Mouse (Mus musculus) liver, adult 2 months (tissue): ENCODE measurements around the gene Myh8. TPM values are rescaled to one million over a fixed set of nuclear protein-coding genes. Genes with fewer than 3 reads are reported as not detected.

ENCODE experiments used
- DNase-seq: peaks from one replicate; pipeline ENCODE4 v3.0.0-alpha.2; 2011; ENCODE audit warnings: low read depth, low spot score; ENCODE audit errors: extremely low read depth
- H3K27ac ChIP-seq: fragments of 200-500 bp; replicated peaks from 2 replicates; pipeline ENCODE4 v1.5.1; 2012; ENCODE audit warnings: low read depth, mild to moderate bottlenecking, control low read depth, inconsistent platforms, low read length; ENCODE audit not compliant: insufficient read depth
- H3K27me3 ChIP-seq: fragments of 200-500 bp; 2 replicates; pipeline ENCODE4 v1.6.1; 2012; ENCODE audit warnings: mild to moderate bottlenecking, moderate library complexity, low read length, inconsistent platforms; ENCODE audit not compliant: control insufficient read depth, insufficient read depth
- H3K36me3 ChIP-seq: fragments of 200-500 bp; 2 replicates; pipeline ENCODE4 v1.6.1; 2012; ENCODE audit warnings: low read length, inconsistent platforms; ENCODE audit not compliant: control insufficient read depth, insufficient read depth
- H3K4me1 ChIP-seq: fragments of 200-500 bp; 2 replicates; pipeline ENCODE4 v1.6.1; 2011; ENCODE audit warnings: low read length; ENCODE audit not compliant: control insufficient read depth, insufficient read depth
- H3K4me3 ChIP-seq: fragments of 200-500 bp; 2 replicates; pipeline ENCODE4 v1.5.1; 2011; ENCODE audit warnings: low read depth, mild to moderate bottlenecking, control low read depth, low read length, moderate library complexity; ENCODE audit not compliant: insufficient read depth
- H3K79me2 ChIP-seq: fragments of 200-500 bp; 2 replicates; pipeline ENCODE4 v1.6.1; 2012; ENCODE audit warnings: inconsistent platforms, mild to moderate bottlenecking, low read length, moderate library complexity; ENCODE audit not compliant: control insufficient read depth, insufficient read depth
- H3K9ac ChIP-seq: fragments of 200-500 bp; 2 replicates; pipeline ENCODE4 v1.6.1; 2012; ENCODE audit warnings: low read depth, mild to moderate bottlenecking, control low read depth, inconsistent platforms, low read length
- CTCF ChIP-seq: fragments of 200-500 bp; IDR thresholded peaks from 2 replicates; pipeline ENCODE4 v1.5.1; 2011; ENCODE audit warnings: low read depth, low read length, control low read depth
- POLR2A ChIP-seq: fragments of 200-500 bp; IDR thresholded peaks from 2 replicates; pipeline ENCODE4 v1.6.1; 2011; ENCODE audit warnings: low read length, control low read depth; ENCODE audit not compliant: insufficient read depth; ENCODE audit errors: extremely low read depth
- WGBS: fragments of 180-500 bp; shearing (Covaris S2); methylation state at CpG from one replicate; pipeline ENCODE4 v1.1.7; 2018; 5-methylcytosine and 5-hydroxymethylcytosine counted together
- polyA plus RNA-seq: library from polyadenylated mRNA; depleted of rRNA; stranded (reverse); fragments of >200 nt; gene quantifications from 2 replicates; pipeline ENCODE4 v1.2.3, GENCODE M21; 2012
- total RNA-seq: library from RNA; depleted of rRNA; stranded (reverse); fragments of >200 nt; gene quantifications from 2 replicates; pipeline ENCODE4 v1.2.3, GENCODE M21; 2014

Gene Myh8
- total and polyA plus RNA-seq, 2 experiments, result not detected

- no peak overlapping the region for H3K9ac ChIP-seq
- H3K36me3 ChIP-seq, result no peaks in the 10 kb centered on the region
- H3K79me2 ChIP-seq, result no peaks in the 10 kb centered on the region
- H3K4me3 ChIP-seq, result no peak overlapping the region
- no peaks in the 10 kb centered on the region for H3K27me3 ChIP-seq
- TF ChIP-seq POLR2A (no peak), CTCF (no peak)
- H3K4me1 ChIP-seq, result no peaks in the 10 kb centered on the region
- 58% methylated on average over 15 of the region's 15 CpGs for WGBS
- no peak for DNase-seq
- no peak overlapping the region for H3K27ac ChIP-seq
These were observed 37.0 kb downstream of the Myh8 start for GRCm38 (mm10) chr11:67313733-67314452.

- Histone ChIP-seq H3K9ac (no peak within 1 kb of the TSS), H3K4me3 (no peak within 1 kb of the TSS), H3K79me2 (no peaks in the 10 kb centered on the region), H3K27ac (no peak within 1 kb of the TSS), H3K36me3 (no peaks in the 10 kb centered on the region), H3K4me1 (no peaks in the 10 kb centered on the region), H3K27me3 (no peaks in the 10 kb centered on the region)
- 87% methylated on average over 7 of the region's 7 CpGs for WGBS
- DNase-seq, result no peak
- TF ChIP-seq CTCF (no peak), POLR2A (no peak)
These were observed 44.4 kb downstream of the Myh8 start, which contains the start of gene Myh13 for GRCm38 (mm10) chr11:67321358-67321757. TSS of gene Myh13 (plus strand) at chr11:67321658.

- TF ChIP-seq CTCF, result no peak
- TF ChIP-seq POLR2A, result no peak
- H3K36me3 ChIP-seq, result no peaks in the 10 kb centered on the region
- DNase-seq, result no peak
- H3K4me3 ChIP-seq, result no peak overlapping the region
- no peaks in the 10 kb centered on the region for H3K27me3 ChIP-seq
- no peaks in the 10 kb centered on the region for H3K79me2 ChIP-seq
- 82% methylated on average over 2 of the region's 2 CpGs for WGBS
- H3K9ac ChIP-seq, result no peak overlapping the region
- H3K4me1 ChIP-seq, result no peaks in the 10 kb centered on the region
- no peak overlapping the region for H3K27ac ChIP-seq
These were observed 49.6 kb downstream of the Myh8 start for GRCm38 (mm10) chr11:67326536-67326935.

GRCm38 (mm10) chr11:67344556-67344955 lies 67.6 kb downstream of the Myh8 start:
- Histone ChIP-seq H3K9ac (no peak overlapping the region), H3K27me3 (no peaks in the 10 kb centered on the region), H3K36me3 (no peaks in the 10 kb centered on the region), H3K4me1 (no peaks in the 10 kb centered on the region), H3K79me2 (no peaks in the 10 kb centered on the region), H3K27ac (no peak overlapping the region), H3K4me3 (no peak overlapping the region)
- DNase-seq, result no peak
- TF ChIP-seq POLR2A (no peak), CTCF (no peak)
- WGBS, result 43% methylated on average over 3 of the region's 3 CpGs

GRCm38 (mm10) chr11:67345186-67345855 lies 68.4 kb downstream of the Myh8 start:
- no peak for DNase-seq
- H3K27me3 ChIP-seq, result no peaks in the 10 kb centered on the region
- no peak overlapping the region for H3K4me3 ChIP-seq
- 63% methylated on average over 2 of the region's 2 CpGs for WGBS
- no peaks in the 10 kb centered on the region for H3K79me2 ChIP-seq
- TF ChIP-seq POLR2A (no peak), CTCF (no peak)
- H3K27ac ChIP-seq, result no peak overlapping the region
- H3K36me3 ChIP-seq, result no peaks in the 10 kb centered on the region
- no peak overlapping the region for H3K9ac ChIP-seq
- H3K4me1 ChIP-seq, result no peaks in the 10 kb centered on the region

GRCm38 (mm10) chr11:67345856-67346236 lies 68.9 kb downstream of the Myh8 start:
- H3K27me3 ChIP-seq, result no peaks in the 10 kb centered on the region
- H3K9ac ChIP-seq, result no peak overlapping the region
- TF ChIP-seq POLR2A (no peak), CTCF (no peak)
- H3K4me1 ChIP-seq, result no peaks in the 10 kb centered on the region
- no peak overlapping the region for H3K27ac ChIP-seq
- no peaks in the 10 kb centered on the region for H3K36me3 ChIP-seq
- DNase-seq, result no peak
- H3K79me2 ChIP-seq, result no peaks in the 10 kb centered on the region
- H3K4me3 ChIP-seq, result no peak overlapping the region
